Mouse (Mus musculus) MEL (cell line): Measurements from ENCODE around the gene Psmb7. TPM values are rescaled to one million over a fixed set of nuclear protein-coding genes. Genes with fewer than 3 reads are reported as not detected.

Experiments
- DNase-seq: peaks from one replicate; pipeline ENCODE4 v3.0.0; 2011; ENCODE audit warnings: low read depth, low spot score
- H3K27ac ChIP-seq: 2 replicates; pipeline ENCODE4 v1.5.1; 2012; ENCODE audit warnings: low read depth, mild to moderate bottlenecking, control low read depth, low read length, moderate library complexity; ENCODE audit not compliant: control insufficient read depth
- H3K27me3 ChIP-seq, 2 experiments: fragments of 150-350 bp in 1 of 2; sonication (generic) in 1 of 2; 2 replicates each; pipeline ENCODE4 v1.6.1; 2012; ENCODE audit warnings: low read length in 2 of 2, mild to moderate bottlenecking in 2 of 2, improper control_type of control experiment in 1 of 2, moderate library complexity in 1 of 2; ENCODE audit not compliant: insufficient read depth in 2 of 2, control insufficient read depth in 1 of 2
- H3K36me3 ChIP-seq, 2 experiments: 2 replicates each; pipeline ENCODE4 v1.6.1; 2012 to 2014; ENCODE audit warnings: low read length in 2 of 2, improper control_type of control experiment in 1 of 2, inconsistent platforms in 1 of 2, mild to moderate bottlenecking in 1 of 2; ENCODE audit not compliant: insufficient read depth in 2 of 2, control insufficient read depth in 1 of 2
- H3K4me1 ChIP-seq, 2 experiments: fragments of 150-350 bp in 1 of 2; sonication (generic) in 1 of 2; 2 replicates each; pipeline ENCODE4 v1.6.1; 2012; ENCODE audit warnings: low read length in 2 of 2, improper control_type of control experiment in 1 of 2, mild to moderate bottlenecking in 1 of 2; ENCODE audit not compliant: insufficient read depth in 2 of 2, control insufficient read depth in 1 of 2
- H3K4me3 ChIP-seq, 2 experiments: fragments of 150-350 bp in 1 of 2; sonication (generic) in 1 of 2; 2 replicates each; pipeline ENCODE4 v1.5.1; 2012; ENCODE audit warnings: low read depth in 2 of 2, low read length in 2 of 2, mild to moderate bottlenecking in 2 of 2, moderate library complexity in 2 of 2, control low read depth in 1 of 2, improper control_type of control experiment in 1 of 2; ENCODE audit not compliant: control insufficient read depth in 1 of 2, insufficient read depth in 1 of 2
- H3K79me2 ChIP-seq: 2 replicates; pipeline ENCODE4 v1.6.1; 2012; ENCODE audit warnings: mild to moderate bottlenecking, low read length, moderate library complexity; ENCODE audit not compliant: control insufficient read depth, poor library complexity, insufficient read depth
- H3K9ac ChIP-seq: 2 replicates; pipeline ENCODE4 v1.6.1; 2012; ENCODE audit warnings: low read depth, mild to moderate bottlenecking, control low read depth, low read length, moderate library complexity; ENCODE audit not compliant: control insufficient read depth, poor library complexity, severe bottlenecking
- H3K9me3 ChIP-seq: fragments of 150-350 bp; sonication (generic); replicated peaks from 2 replicates; pipeline ENCODE4 v1.6.1; 2012; ENCODE audit warnings: mild to moderate bottlenecking, low read length, improper control_type of control experiment, moderate library complexity; ENCODE audit not compliant: insufficient read depth
- BHLHE40 ChIP-seq: IDR thresholded peaks from 2 replicates; pipeline ENCODE4 v1.6.1; 2012; ENCODE audit warnings: low read depth, mild to moderate bottlenecking, inconsistent platforms, low read length, improper control_type of control experiment, borderline replicate concordance
- CHD1 ChIP-seq: IDR thresholded peaks from 2 replicates; pipeline ENCODE4 v1.6.1; 2012; ENCODE audit warnings: low read depth, mild to moderate bottlenecking, inconsistent platforms, low read length, improper control_type of control experiment
- CTCF ChIP-seq, 3 experiments: IDR thresholded peaks in 2 of 3; conservative IDR thresholded peaks in 1 of 3; 2 replicates each; pipeline ENCODE4 v1.5.1; 2011 to 2012; ENCODE audit warnings: low read length in 3 of 3, low read depth in 2 of 3, mild to moderate bottlenecking in 2 of 3, improper control_type of control experiment in 1 of 3, inconsistent platforms in 1 of 3, mixed read lengths in 1 of 3, moderate library complexity in 1 of 3; ENCODE audit not compliant: control insufficient read depth in 1 of 3, insufficient read depth in 1 of 3, poor library complexity in 1 of 3, severe bottlenecking in 1 of 3
- E2F4 ChIP-seq: IDR thresholded peaks from 2 replicates; pipeline ENCODE4 v1.6.1; 2011; ENCODE audit warnings: low read depth, low read length, improper control_type of control experiment, borderline replicate concordance
- HCFC1 ChIP-seq: IDR thresholded peaks from 2 replicates; pipeline ENCODE4 v1.6.1; 2012; ENCODE audit warnings: low read depth, mild to moderate bottlenecking, inconsistent platforms, low read length, improper control_type of control experiment, moderate library complexity
- KAT2A ChIP-seq: conservative IDR thresholded peaks from 2 replicates; pipeline ENCODE4 v1.6.1; 2012; ENCODE audit warnings: low read depth, low read length, improper control_type of control experiment, inconsistent platforms
- MAFK ChIP-seq: IDR thresholded peaks from 2 replicates; pipeline ENCODE4 v1.6.1; 2011; ENCODE audit warnings: low read depth, mild to moderate bottlenecking, low read length, improper control_type of control experiment, borderline replicate concordance
- MAX ChIP-seq: IDR thresholded peaks from 2 replicates; pipeline ENCODE4 v1.6.1; 2011; ENCODE audit warnings: low read length, improper control_type of control experiment
- MAZ ChIP-seq: IDR thresholded peaks from 2 replicates; pipeline ENCODE4 v1.6.1; 2012; ENCODE audit warnings: low read depth, mild to moderate bottlenecking, inconsistent platforms, low read length, improper control_type of control experiment
- MXI1 ChIP-seq: IDR thresholded peaks from 2 replicates; pipeline ENCODE4 v1.6.1; 2011; ENCODE audit warnings: mild to moderate bottlenecking, low read depth, low read length, improper control_type of control experiment
- MYB ChIP-seq: IDR thresholded peaks from 2 replicates; pipeline ENCODE4 v1.6.1; 2011; ENCODE audit warnings: mild to moderate bottlenecking, low read depth, low read length, improper control_type of control experiment
- NELFE ChIP-seq: IDR thresholded peaks from 2 replicates; pipeline ENCODE4 v1.6.1; 2011; ENCODE audit warnings: low read depth, low read length, improper control_type of control experiment
- NRF1 ChIP-seq: IDR thresholded peaks from 2 replicates; pipeline ENCODE4 v1.6.1; 2014; ENCODE audit warnings: low read depth, mild to moderate bottlenecking, inconsistent platforms, low read length, improper control_type of control experiment, moderate library complexity; ENCODE audit not compliant: poor library complexity, insufficient read depth, severe bottlenecking
- POLR2A ChIP-seq, 2 experiments: IDR thresholded peaks; 2 replicates each; pipeline ENCODE4 v1.6.1; 2011 to 2012; ENCODE audit warnings: low read length in 2 of 2, mild to moderate bottlenecking in 2 of 2, control low read depth in 1 of 2, improper control_type of control experiment in 1 of 2, low read depth in 1 of 2, moderate library complexity in 1 of 2; ENCODE audit not compliant: control insufficient read depth in 1 of 2, insufficient read depth in 1 of 2, poor library complexity in 1 of 2
- POLR2AphosphoS2 ChIP-seq: IDR thresholded peaks from 2 replicates; pipeline ENCODE4 v1.6.1; 2011; ENCODE audit warnings: low read length, improper control_type of control experiment
- RAD21 ChIP-seq: IDR thresholded peaks from 2 replicates; pipeline ENCODE4 v1.6.1; 2011; ENCODE audit warnings: mild to moderate bottlenecking, low read depth, low read length, improper control_type of control experiment
- SIN3A ChIP-seq: IDR thresholded peaks from 2 replicates; pipeline ENCODE4 v1.6.1; 2012; ENCODE audit warnings: low read length, improper control_type of control experiment, inconsistent platforms
- SMC3 ChIP-seq: IDR thresholded peaks from 2 replicates; pipeline ENCODE4 v1.6.1; 2011; ENCODE audit warnings: low read depth, low read length, improper control_type of control experiment
- USF1 ChIP-seq: IDR thresholded peaks from 2 replicates; pipeline ENCODE4 v1.6.1; 2014; ENCODE audit warnings: low read depth, mild to moderate bottlenecking, inconsistent platforms, low read length, improper control_type of control experiment, moderate library complexity
- ZC3H11A ChIP-seq: IDR thresholded peaks from 2 replicates; pipeline ENCODE4 v1.6.1; 2012; ENCODE audit warnings: low read depth, mild to moderate bottlenecking, inconsistent platforms, low read length, improper control_type of control experiment
- ZKSCAN1 ChIP-seq: IDR thresholded peaks from 2 replicates; pipeline ENCODE4 v1.6.1; 2012; ENCODE audit warnings: low read depth, mild to moderate bottlenecking, inconsistent platforms, low read length, improper control_type of control experiment, moderate library complexity
- ZMIZ1 ChIP-seq: IDR thresholded peaks from 2 replicates; pipeline ENCODE4 v1.6.1; 2012; ENCODE audit warnings: low read depth, mild to moderate bottlenecking, inconsistent platforms, low read length, improper control_type of control experiment, moderate library complexity
- ZNF384 ChIP-seq: IDR thresholded peaks from 2 replicates; pipeline ENCODE4 v1.6.1; 2012; ENCODE audit warnings: low read depth, mild to moderate bottlenecking, inconsistent platforms, low read length, improper control_type of control experiment
- polyA plus RNA-seq, 2 experiments: library from polyadenylated mRNA; stranded (reverse) in 1 of 2; unstranded in 1 of 2; fragments of >175 nt in 1 of 2; fragments of >200 nt in 1 of 2; gene quantifications; 2 replicates each; pipeline versions ENCODE4 v1.2.1 to v1.2.4; 2012; ENCODE audit warnings: low replicate concordance in 2 of 2, low read depth in 1 of 2; ENCODE audit not compliant: insufficient read length in 2 of 2, insufficient read depth in 1 of 2, missing spikeins in 1 of 2
- total RNA-seq: library from RNA; depleted of rRNA; stranded (reverse); fragments of 300-350 nt; gene quantifications from 2 replicates; pipeline ENCODE4 v1.2.3, GENCODE M21; 2012

Psmb7 gene
- total and polyA plus RNA-seq, 3 experiments, result 337 to 367 TPM; not detected in 1

GRCm38 (mm10) chr2:38544982-38545381 lies 98.9 kb downstream of the Psmb7 start:
- no peak overlapping the region for H3K27ac ChIP-seq
- DNase-seq, result no peak
- H3K4me3 ChIP-seq, result no peak overlapping the region
- H3K4me1 ChIP-seq, result peaks cover 0 to 5% of the 10 kb centered on the region in 2 experiments; a peak in 1 of 4 replicates
- H3K9ac ChIP-seq, result no peak overlapping the region
- H3K27me3 ChIP-seq, result no peaks in the 10 kb centered on the region
- no peaks in the 10 kb centered on the region for H3K9me3 ChIP-seq
- H3K36me3 ChIP-seq, result no peaks in the 10 kb centered on the region
- H3K79me2 ChIP-seq, result no peaks in the 10 kb centered on the region
- no peak for TF ChIP-seq ZNF384
- no peak for TF ChIP-seq ZKSCAN1
- TF ChIP-seq POLR2A (IDR thresholded peaks at IDR 0.05; ENCODE audit: control insufficient read depth in 1 of 2, insufficient read depth in 1 of 2, low read depth in 1 of 2, low read length in 2 of 2, poor library complexity in 1 of 2), result no peak
- TF ChIP-seq USF1, result no peak
- TF ChIP-seq HCFC1, result no peak
- no peak for TF ChIP-seq MAX
- TF ChIP-seq MYB, result no peak

- peaks cover 0 to 5% of the 10 kb centered on the region in 2 experiments; a peak in 1 of 4 replicates for H3K4me1 ChIP-seq
- H3K9me3 ChIP-seq, result no peaks in the 10 kb centered on the region
- TF ChIP-seq POLR2AphosphoS2 (no peak), SIN3A (no peak), ZKSCAN1 (no peak), MAX (no peak), ZMIZ1 (no peak), BHLHE40 (no peak), ZC3H11A (no peak), CTCF (IDR thresholded peaks at IDR 0.05 in 2 of 3, conservative IDR thresholded peaks at IDR 0.05 in 1 of 3; ENCODE audit: control insufficient read depth in 1 of 3, insufficient read depth in 1 of 3, low read depth in 2 of 3, low read length in 3 of 3, poor library complexity in 1 of 3, severe bottlenecking in 1 of 3) (no peak)
- TF ChIP-seq, all 39 proteins: peak for 0
- Histone ChIP-seq H3K79me2 (no peaks in the 10 kb centered on the region), H3K27ac (no peak overlapping the region), H3K4me3 (no peak overlapping the region), H3K9ac (no peak overlapping the region), H3K27me3 (no peaks in the 10 kb centered on the region), H3K36me3 (no peaks in the 10 kb centered on the region)
- no peak for DNase-seq
Observed at GRCm38 (mm10) chr2:38544341-38544740, 99.5 kb downstream of the Psmb7 start.

GRCm38 (mm10) chr2:38543158-38543557 lies 100.7 kb downstream of the Psmb7 start:
- H3K27me3 ChIP-seq, result no peaks in the 10 kb centered on the region
- no peaks in the 10 kb centered on the region for H3K36me3 ChIP-seq
- DNase-seq, result no peak
- no peak overlapping the region for H3K9ac ChIP-seq
- no peak overlapping the region for H3K4me3 ChIP-seq
- H3K4me1 ChIP-seq, result peaks cover 0 to 5% of the 10 kb centered on the region in 2 experiments; a peak in 1 of 4 replicates
- TF ChIP-seq CHD1 (no peak), MAFK (no peak), ZMIZ1 (no peak), ZKSCAN1 (no peak), NELFE (no peak), SMC3 (no peak), E2F4 (no peak), NRF1 (no peak), MXI1 (no peak), KAT2A (no peak), MAZ (no peak), ZNF384 (no peak), HCFC1 (no peak), RAD21 (no peak), MAX (no peak), POLR2A (IDR thresholded peaks at IDR 0.05; ENCODE audit: control insufficient read depth in 1 of 2, insufficient read depth in 1 of 2, low read depth in 1 of 2, low read length in 2 of 2, poor library complexity in 1 of 2) (no peak), POLR2AphosphoS2 (no peak)
- TF ChIP-seq, all 39 proteins: peak for 0
- Histone ChIP-seq H3K27ac (no peak overlapping the region), H3K9me3 (no peaks in the 10 kb centered on the region), H3K79me2 (no peaks in the 10 kb centered on the region)
